Mouse (Mus musculus) heart, adult 8-10 months (tissue): ENCODE measurements around the gene Olfr364-ps1. TPM values are rescaled to one million over a fixed set of nuclear protein-coding genes. Genes with fewer than 3 reads are reported as not detected.

Source experiments
- DNase-seq: peaks from one replicate; pipeline ENCODE4 v3.0.0; 2022; ENCODE audit warnings: low spot score
- total RNA-seq, 4 experiments: library from RNA; stranded (reverse); gene quantifications; 2 replicates each; pipeline ENCODE4 v1.2.4; 2022

Gene Olfr364-ps1
- not detected for total RNA-seq

GRCm38 (mm10) chr2:37139022-37139421, at the start of gene Olfr364-ps1:
TSS of gene Olfr364-ps1 (plus strand) at chr2:37139322.
- no peak for DNase-seq

GRCm38 (mm10) chr2:37117810-37118209, 21.3 kb upstream of the Olfr364-ps1 start, which contains the start of gene Olfr362:
TSS of gene Olfr362 (minus strand) at chr2:37117910.
- DNase-seq = no peak

- no peak for DNase-seq
Measured at GRCm38 (mm10) chr2:37187898-37188297, 48.8 kb downstream of the Olfr364-ps1 start, which contains the start of gene Olfr365. TSS of gene Olfr365 (plus strand) at chr2:37188198.

Other genes with a start within 250 kb of the Olfr364-ps1 start
- gene Olfr353, start 246.4 kb upstream of the Olfr364-ps1 start, total RNA-seq = not detected
- gene Olfr354, start 233.6 kb upstream of the Olfr364-ps1 start, total RNA-seq = not detected
- gene Olfr355, start 210.4 kb upstream of the Olfr364-ps1 start, total RNA-seq = not detected
- not detected for gene Olfr356, start 202.2 kb upstream of the Olfr364-ps1 start, total RNA-seq
- gene Olfr357, start 145.5 kb upstream of the Olfr364-ps1 start, total RNA-seq = not detected
- not detected for gene Olfr358, start 130.0 kb upstream of the Olfr364-ps1 start, total RNA-seq
- not detected for gene Olfr360, start 73.6 kb upstream of the Olfr364-ps1 start, total RNA-seq
- gene Olfr361, start 50.0 kb upstream of the Olfr364-ps1 start, total RNA-seq = not detected
- not detected for gene Olfr362, start 21.4 kb upstream of the Olfr364-ps1 start, total RNA-seq
- gene Olfr365, start 48.9 kb downstream of the Olfr364-ps1 start, total RNA-seq = not detected
- gene Olfr366, start 72.3 kb downstream of the Olfr364-ps1 start, total RNA-seq = not detected
- gene Olfr368, start 187.2 kb downstream of the Olfr364-ps1 start, total RNA-seq = not detected
- gene Pdcl, start 220.0 kb downstream of the Olfr364-ps1 start, total RNA-seq = 10 to 100 TPM; 13.9 to 19.0 (median 16.0) TPM